Mouse (Mus musculus) megakaryocyte-erythroid progenitor cell, adult 5-6 weeks (primary cell): Measurements from ENCODE around the gene Nfrkb. TPM values are rescaled to one million over a fixed set of nuclear protein-coding genes. Genes with fewer than 3 reads are reported as not detected.

Experiments used
- ATAC-seq: replicated peaks from 2 replicates; pipeline ENCODE4 v1.8.0; 2016; ENCODE audit warnings: mild to moderate bottlenecking, inconsistent platforms; ENCODE audit not compliant: severe bottlenecking, poor library complexity, low FRiP score, low TSS enrichment
- total RNA-seq, 2 experiments: library from RNA; stranded (forward) in 1 of 2; stranded (reverse) in 1 of 2; fragments of 200-1000, 215-1000 nt in 1 of 2; fragments of >200 nt in 1 of 2; fragmentation: Nextera tagmentation in 1 of 2; gene quantifications; 2 replicates each; pipeline ENCODE4 v1.2.3; 2014 to 2017

Gene Nfrkb
- total RNA-seq, 2 experiments from 2014 or later: 24.5 to 33.4 TPM

- ATAC-seq: no peak
These were observed 32.8 kb downstream of the Nfrkb start for GRCm38 (mm10) chr9:31418821-31419220.

- ATAC-seq: peak; percentile 89
These were observed 36.2 kb downstream of the Nfrkb start for GRCm38 (mm10) chr9:31422143-31422542.

- no peak for ATAC-seq
These were observed 43.0 kb downstream of the Nfrkb start for GRCm38 (mm10) chr9:31428971-31429370.

- no peak for ATAC-seq
These were observed 44.0 kb downstream of the Nfrkb start for GRCm38 (mm10) chr9:31430011-31430410.

- ATAC-seq: no peak
These were observed 45.8 kb downstream of the Nfrkb start for GRCm38 (mm10) chr9:31431751-31432150.

- no peak for ATAC-seq
These were observed 46.5 kb downstream of the Nfrkb start for GRCm38 (mm10) chr9:31432336-31432975.

- no peak for ATAC-seq
These were observed 47.4 kb downstream of the Nfrkb start for GRCm38 (mm10) chr9:31433431-31433830.

- ATAC-seq: no peak
These were observed 49.4 kb downstream of the Nfrkb start for GRCm38 (mm10) chr9:31435415-31435814.

- ATAC-seq: no peak
These were observed 51.9 kb downstream of the Nfrkb start for GRCm38 (mm10) chr9:31437861-31438260.

- ATAC-seq: no peak
These were observed 52.8 kb downstream of the Nfrkb start for GRCm38 (mm10) chr9:31438834-31439233.

- no peak for ATAC-seq
These were observed 53.3 kb downstream of the Nfrkb start for GRCm38 (mm10) chr9:31439341-31439740.

- ATAC-seq: no peak
These were observed 54.4 kb downstream of the Nfrkb start for GRCm38 (mm10) chr9:31440366-31440765.

- ATAC-seq: no peak
These were observed 55.5 kb downstream of the Nfrkb start for GRCm38 (mm10) chr9:31441487-31441886.

GRCm38 (mm10) chr9:31444236-31444635, 58.2 kb downstream of the Nfrkb start:
- ATAC-seq: no peak

- no peak for ATAC-seq
These were observed 63.3 kb downstream of the Nfrkb start for GRCm38 (mm10) chr9:31449145-31449772.

- ATAC-seq: no peak
These were observed 66.2 kb downstream of the Nfrkb start for GRCm38 (mm10) chr9:31452166-31452565.

- ATAC-seq: no peak
These were observed 68.4 kb downstream of the Nfrkb start for GRCm38 (mm10) chr9:31454356-31454755.

GRCm38 (mm10) chr9:31463190-31463589, 77.2 kb downstream of the Nfrkb start:
- ATAC-seq: no peak

- no peak for ATAC-seq
These were observed 77.9 kb downstream of the Nfrkb start, which contains the start of gene Tmem45b for GRCm38 (mm10) chr9:31463692-31464474. TSS of gene Tmem45b (minus strand) at chr9:31464462.
